ENCODE assay signal across 17 mouse cellular contexts in genomic region chr1:127511362-127511761, GRCm38 (mm10).
DNase-seq lines count a peak whose midpoint lies in the region; ATAC-seq and TF ChIP-seq lines count a peak whose summit lies in the region.
"Had no signal": no experiment of that assay in that cellular context is flagged by ENCODE, and none has a peak within 500 bp of the region (broad histone marks: within the 10 kb centered on the region; RNA-seq: fewer than 3 reads in every experiment).

No protein-coding gene starts in this region.

- no peak overlapping the region for H3K4me2 ChIP-seq in midbrain, embryonic 11.5 days
- H3K4me2 ChIP-seq in midbrain, embryonic 13.5 days (replicated peaks) = no peak overlapping the region
- no peak overlapping the region for H3K4me2 ChIP-seq in heart, embryonic 11.5 days
- no peak overlapping the region for H3K4me2 ChIP-seq in heart, postnatal 0 days (ENCODE audit: low read depth, low read length)
- H3K4me2 ChIP-seq: hindbrain, embryonic 12.5 days; limb, embryonic 15.5 days had no signal

- H3K4me1 ChIP-seq in midbrain, embryonic 11.5 days (ENCODE audit: control insufficient read depth, insufficient read depth, low read length) = peaks cover 5% of the 10 kb centered on the region
- peaks cover 27% of the 10 kb centered on the region for H3K4me1 ChIP-seq in midbrain, embryonic 13.5 days (replicated peaks)
- H3K4me1 ChIP-seq in heart, embryonic 11.5 days (ENCODE audit: control insufficient read depth, insufficient read depth, low read length) = peaks cover 9% of the 10 kb centered on the region; the same call in 1 of the 2 replicates
- peaks cover 9% of the 10 kb centered on the region; the same call in 1 of the 2 replicates for H3K4me1 ChIP-seq in heart, postnatal 0 days (ENCODE audit: control insufficient read depth, insufficient read depth)
- H3K4me1 ChIP-seq: limb, embryonic 15.5 days had no signal

- H3K27me3 ChIP-seq in midbrain, embryonic 11.5 days (ENCODE audit: control insufficient read depth, insufficient read depth, low read length) = no peaks in the 10 kb centered on the region
- H3K27me3 ChIP-seq in midbrain, embryonic 13.5 days = no peaks in the 10 kb centered on the region
- no peaks in the 10 kb centered on the region for H3K27me3 ChIP-seq in heart, embryonic 11.5 days (ENCODE audit: control insufficient read depth, insufficient read depth, low read length)
- no peaks in the 10 kb centered on the region for H3K27me3 ChIP-seq in heart, postnatal 0 days (ENCODE audit: control insufficient read depth, insufficient read depth, low read length)
- H3K27me3 ChIP-seq: hindbrain, embryonic 12.5 days; limb, embryonic 15.5 days had no signal

- WGBS in midbrain, embryonic 11.5 days = 93% methylated on average over 6 of the region's 6 CpGs
- 86% methylated on average over 6 of the region's 6 CpGs for WGBS in midbrain, embryonic 13.5 days
- WGBS in heart, embryonic 11.5 days (ENCODE audit: insufficient replicate concordance) = 60% methylated on average over 6 of the region's 6 CpGs
- WGBS in heart, postnatal 0 days = 30% methylated on average over 6 of the region's 6 CpGs

- no peaks in the 10 kb centered on the region for H3K36me3 ChIP-seq in midbrain, embryonic 11.5 days (ENCODE audit: control insufficient read depth, insufficient read depth, low read length)
- peaks cover 10% of the 10 kb centered on the region; the same call in 1 of the 2 replicates for H3K36me3 ChIP-seq in midbrain, embryonic 13.5 days
- H3K36me3 ChIP-seq in heart, embryonic 11.5 days (ENCODE audit: control insufficient read depth, insufficient read depth, low read length) = no peaks in the 10 kb centered on the region
- no peaks in the 10 kb centered on the region for H3K36me3 ChIP-seq in heart, postnatal 0 days (replicated peaks; ENCODE audit: control insufficient read depth, insufficient read depth, low read length)
- H3K36me3 ChIP-seq: G1E; hindbrain, embryonic 12.5 days; limb, embryonic 15.5 days had no signal

- no peak overlapping the region for H3K4me3 ChIP-seq in midbrain, embryonic 11.5 days (ENCODE audit: low read depth, low read length)
- no peak overlapping the region for H3K4me3 ChIP-seq in midbrain, embryonic 13.5 days (replicated peaks)
- no peak overlapping the region for H3K4me3 ChIP-seq in heart, embryonic 11.5 days (ENCODE audit: low read depth, low read length)
- H3K4me3 ChIP-seq in heart, postnatal 0 days (ENCODE audit: low read depth, low read length) = no peak overlapping the region
- H3K4me3 ChIP-seq: hindbrain, embryonic 12.5 days; limb, embryonic 15.5 days had no signal

- no peak overlapping the region for H3K9ac ChIP-seq in midbrain, embryonic 11.5 days (ENCODE audit: low read length)
- no peak overlapping the region for H3K9ac ChIP-seq in midbrain, embryonic 13.5 days (replicated peaks)
- no peak overlapping the region for H3K9ac ChIP-seq in heart, embryonic 11.5 days (ENCODE audit: low read depth, low read length)
- H3K9ac ChIP-seq in heart, postnatal 0 days (replicated peaks; ENCODE audit: low read depth, low read length) = no peak overlapping the region
- H3K9ac ChIP-seq: hindbrain, embryonic 12.5 days; limb, embryonic 15.5 days had no signal

- no peak overlapping the region for H3K27ac ChIP-seq in midbrain, embryonic 11.5 days (ENCODE audit: low read depth, low read length)
- no peak overlapping the region for H3K27ac ChIP-seq in midbrain, embryonic 13.5 days
- 0 out of 2 replicates have a peak overlapping the region, but pooled peaks have one; percentile 43 for H3K27ac ChIP-seq in heart, embryonic 11.5 days (ENCODE audit: low read depth, low read length)
- no peak overlapping the region for H3K27ac ChIP-seq in heart, postnatal 0 days (ENCODE audit: low read depth)
- H3K27ac ChIP-seq: hindbrain, embryonic 12.5 days; limb, embryonic 15.5 days had no signal

- no peak for TF ChIP-seq EP300 in heart, postnatal 0 days (IDR thresholded peaks at IDR 0.05; ENCODE audit: low read depth)

- DNase-seq in midbrain, embryonic 11.5 days (ENCODE audit: low spot score, missing footprints) = peak; percentile 47
- peak; percentile 34 for DNase-seq in heart, postnatal 0 days (ENCODE audit: low spot score)
- DNase-seq in yolk sac, embryonic 10.5 days (ENCODE audit: low spot score) = no peak
- DNase-seq in kidney, postnatal 10 days = no peak
- no peak for DNase-seq in adrenal gland, postnatal 4 days (ENCODE audit: low spot score in 2 of 2)
- DNase-seq: adrenal gland, postnatal 14 days; cerebellum, adult 11-12 months; cerebellum, postnatal 14 days; kidney, adult 2 months; kidney, postnatal 25 days; lung, postnatal 14 days had no signal

- TF ChIP-seq CTCF in heart, postnatal 0 days (IDR thresholded peaks at IDR 0.05; ENCODE audit: low read depth) = no peak

- ATAC-seq in midbrain, embryonic 11.5 days (ENCODE audit: low FRiP score) = no peak
- no peak for ATAC-seq in midbrain, embryonic 13.5 days
- no peak for ATAC-seq in heart, embryonic 11.5 days (replicated peaks; ENCODE audit: insufficient number of reproducible peaks, low FRiP score, low TSS enrichment)
- ATAC-seq in heart, postnatal 0 days (ENCODE audit: insufficient read depth, low read depth) = peak; percentile 41; the same call in 1 of the 2 replicates
- ATAC-seq: activated CD4-positive, CD25-positive, alpha-beta regulatory T cell, adult 4 months had no signal

- no peaks in the 10 kb centered on the region; the same call in 1 of the 2 replicates for H3K9me3 ChIP-seq in midbrain, embryonic 11.5 days (ENCODE audit: control insufficient read depth, low read length)
- peaks cover 9% of the 10 kb centered on the region; the same call in 1 of the 2 replicates for H3K9me3 ChIP-seq in midbrain, embryonic 13.5 days
- H3K9me3 ChIP-seq in heart, embryonic 11.5 days (replicated peaks; ENCODE audit: control insufficient read depth, low read length) = peaks cover 5% of the 10 kb centered on the region; the same call in 1 of the 2 replicates
- H3K9me3 ChIP-seq in heart, postnatal 0 days (replicated peaks; ENCODE audit: control insufficient read depth, low read length) = 0 out of 2 replicates have a peak, but pooled peaks cover 5% of the 10 kb centered on the region
- H3K9me3 ChIP-seq: limb, embryonic 15.5 days had no signal

Comparison
In these comparisons a context has a peak if more than half of its experiments do, and no peak if none do; other contexts are left out.
1. DNase-seq: peak in midbrain, embryonic 11.5 days (single experiment) and heart, postnatal 0 days (single experiment); none in yolk sac, embryonic 10.5 days (single experiment), kidney, postnatal 10 days (single experiment) and adrenal gland, postnatal 4 days (0 of 2).